Mouse (Mus musculus): ENCODE data around the gene Crhr1.

DNA sequence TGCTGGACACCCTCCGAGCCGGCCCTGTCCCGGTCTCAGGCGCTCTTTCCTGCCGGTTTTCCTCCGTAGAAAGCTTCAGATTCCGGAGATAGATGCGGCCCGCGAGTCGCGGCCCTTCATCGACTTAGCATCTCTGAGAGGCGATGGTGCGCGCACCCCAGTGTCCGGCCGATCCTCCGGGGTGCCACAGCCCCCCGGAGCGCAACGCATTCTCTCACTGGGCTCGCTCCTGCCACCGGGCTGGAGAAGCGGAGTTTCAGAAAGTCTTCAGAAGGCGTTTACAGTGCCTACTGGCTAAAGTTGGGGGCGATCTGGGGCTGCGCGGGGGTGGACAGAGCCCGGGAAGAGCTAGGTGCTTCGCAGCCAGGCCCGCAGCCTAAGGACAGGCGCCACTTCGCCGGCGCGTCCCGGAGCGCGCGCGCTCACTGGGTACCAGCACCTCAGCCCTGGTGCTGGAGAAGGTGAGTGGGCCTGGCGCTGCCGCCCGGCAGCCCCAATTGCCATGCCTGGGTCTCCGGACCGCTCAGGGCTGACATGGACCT lies 858 bp downstream of the Crhr1 start:
- no peak for TF ChIP-seq POLR2A (IDR thresholded peaks at IDR 0.05; ENCODE audit: insufficient read length, low read depth)
- no peak for TF ChIP-seq POLR2AphosphoS2 (IDR thresholded peaks at IDR 0.05; ENCODE audit: insufficient read length, low read depth)
